Mouse (Mus musculus) lung, postnatal 0 days (tissue): Measurements from ENCODE around the gene Mmrn2.

Experiments used
- CTCF ChIP-seq: IDR thresholded peaks from 2 replicates; pipeline ENCODE4 v1.5.1; 2016; ENCODE audit warnings: antibody characterized with exemption, mild to moderate bottlenecking
- EP300 ChIP-seq: IDR thresholded peaks from 2 replicates; pipeline ENCODE4 v1.6.1; 2016; ENCODE audit warnings: antibody characterized with exemption, mild to moderate bottlenecking, control low read depth

GRCm38 (mm10) chr14:34428274-34428673 lies 53.0 kb downstream of the Mmrn2 start:
- TF ChIP-seq CTCF (peak; percentile 42), EP300 (no peak)
